Mouse (Mus musculus) hindbrain, embryonic 16.5 days (tissue): ENCODE measurements at regions not wholly inside any gene's neighbourhood (a gene's known extent, or its start where the extent isn't known, plus 50 kb on each side); places are given as distances from the start of the nearest gene placed in this dataset. TPM values are rescaled to one million over a fixed set of nuclear protein-coding genes. Genes with fewer than 3 reads are reported as not detected.

Source experiments
- microRNA-seq: library from miRNA; unstranded; fragments of <30 nt; microRNA quantifications from one replicate; pipeline ENCODE4, GENCODE M21; 2017

Small RNA genes lying in the stretch of these regions (microRNA-seq; reads per million reads assigned to microRNA genes)
- gene Gm44319 = not detected
